Mouse (Mus musculus) heart, adult 2 months (tissue): ENCODE measurements around the gene Chad. TPM values are rescaled to one million over a fixed set of nuclear protein-coding genes. Genes with fewer than 3 reads are reported as not detected.

Source experiments
- DNase-seq, 2 experiments: peaks; one replicate each; pipeline ENCODE4 v3.0.0; 2021
- H3K27ac ChIP-seq: fragments of 200-600 bp; 2 replicates; pipeline ENCODE4 v1.8.1; 2022
- H3K27me3 ChIP-seq: fragments of 200-500 bp; 2 replicates; pipeline ENCODE4 v1.6.1; 2012; ENCODE audit warnings: mild to moderate bottlenecking, low read length, inconsistent platforms, mixed read lengths; ENCODE audit not compliant: control insufficient read depth, insufficient read depth
- H3K36me3 ChIP-seq: fragments of 200-500 bp; 2 replicates; pipeline ENCODE4 v1.6.1; 2012; ENCODE audit warnings: low read length, inconsistent platforms; ENCODE audit not compliant: control insufficient read depth, insufficient read depth
- H3K4me1 ChIP-seq: fragments of 200-500 bp; 2 replicates; pipeline ENCODE4 v1.6.1; 2011; ENCODE audit warnings: low read length; ENCODE audit not compliant: control insufficient read depth, insufficient read depth
- H3K4me3 ChIP-seq: fragments of 200-600 bp; 2 replicates; pipeline ENCODE4 v1.8.1; 2022
- H3K79me2 ChIP-seq: fragments of 200-500 bp; replicated peaks from 2 replicates; pipeline ENCODE4 v1.6.1; 2012; ENCODE audit warnings: mild to moderate bottlenecking, inconsistent platforms, low read length, moderate library complexity, mixed read lengths; ENCODE audit not compliant: control insufficient read depth, insufficient read depth
- H3K9ac ChIP-seq: fragments of 200-500 bp; 2 replicates; pipeline ENCODE4 v1.6.1; 2012; ENCODE audit warnings: low read depth, mild to moderate bottlenecking, control low read depth, inconsistent platforms, low read length, mixed read lengths
- CTCF ChIP-seq: fragments of 200-600 bp; IDR thresholded peaks from 2 replicates; pipeline ENCODE4 v1.8.1; 2022; ENCODE audit warnings: antibody characterized with exemption, mild to moderate bottlenecking, moderate library complexity
- EP300 ChIP-seq: fragments of 200-500 bp; IDR thresholded peaks from 2 replicates; pipeline ENCODE4 v1.6.1; 2011; ENCODE audit warnings: low read depth, low read length, control low read depth; ENCODE audit not compliant: insufficient read depth
- POLR2A ChIP-seq: fragments of 200-500 bp; IDR thresholded peaks from 2 replicates; pipeline ENCODE4 v1.6.1; 2011; ENCODE audit warnings: mild to moderate bottlenecking, low read depth, low read length, control low read depth; ENCODE audit not compliant: insufficient read depth
- WGBS: fragments of 180-500 bp; shearing (Covaris S2); methylation state at CpG from one replicate; pipeline ENCODE4 v1.1.7; 2018; 5-methylcytosine and 5-hydroxymethylcytosine counted together
- intact Hi-C: fragments of 180-260 bp; cut with DNase I; formaldehyde crosslinking; loops from one replicate; pipeline ENCODE4 v1.15.1; 2025
- polyA plus RNA-seq: library from polyadenylated mRNA; depleted of rRNA; stranded (reverse); fragments of >200 nt; gene quantifications from 2 replicates; pipeline ENCODE4 v1.2.3, GENCODE M21; 2012
- total RNA-seq, 2 experiments: library from RNA; stranded (reverse); gene quantifications; 2 replicates each; pipeline ENCODE4 v1.2.3; 2021

Chad gene
- total and polyA plus RNA-seq, 3 experiments = 1.7 to 16.2 (median 2.1) TPM

GRCm38 (mm10) chr11:94585091-94585490, 20.2 kb downstream of the Chad start:
- WGBS = 82% methylated on average over 9 of the region's 9 CpGs
- no peaks in the 10 kb centered on the region for H3K79me2 ChIP-seq

GRCm38 (mm10) chr11:94587511-94587910, 22.7 kb downstream of the Chad start:
- H3K27me3 ChIP-seq = no peaks in the 10 kb centered on the region
- TF ChIP-seq POLR2A = no peak
- no peak for TF ChIP-seq EP300
- no peak for TF ChIP-seq CTCF
- DNase-seq = no peak
- H3K79me2 ChIP-seq = no peaks in the 10 kb centered on the region
- no peak overlapping the region for H3K27ac ChIP-seq
- H3K4me1 ChIP-seq = peaks cover 8% of the 10 kb centered on the region
- intact Hi-C loops = no loop called here
- no peaks in the 10 kb centered on the region for H3K36me3 ChIP-seq
- no peak overlapping the region for H3K4me3 ChIP-seq
- no peak overlapping the region for H3K9ac ChIP-seq
- 91% methylated on average over 6 of the region's 6 CpGs for WGBS

More at GRCm38 (mm10) chr11:94585091-94585490, 20.2 kb downstream of the Chad start:
- Histone ChIP-seq H3K4me3 (no peak overlapping the region), H3K4me1 (peaks cover 7% of the 10 kb centered on the region), H3K9ac (no peak overlapping the region), H3K36me3 (no peaks in the 10 kb centered on the region), H3K27ac (no peak overlapping the region), H3K27me3 (no peaks in the 10 kb centered on the region)
- no peak for TF ChIP-seq CTCF
- TF ChIP-seq POLR2A = no peak
- TF ChIP-seq EP300 = no peak
- no peak for DNase-seq
- intact Hi-C loops = no loop called here

- WGBS = 72% methylated on average over 7 of the region's 7 CpGs
- no peak overlapping the region for H3K9ac ChIP-seq
- TF ChIP-seq CTCF (no peak), POLR2A (no peak), EP300 (no peak)
- no peaks in the 10 kb centered on the region for H3K79me2 ChIP-seq
- no peak overlapping the region for H3K27ac ChIP-seq
- H3K4me3 ChIP-seq = no peak overlapping the region
- no peaks in the 10 kb centered on the region for H3K27me3 ChIP-seq
- intact Hi-C loops = no loop called here
- DNase-seq = no peak
- peaks cover 2% of the 10 kb centered on the region; the same call in 1 of the 2 replicates for H3K36me3 ChIP-seq
- peaks cover 2% of the 10 kb centered on the region for H3K4me1 ChIP-seq
Observed at GRCm38 (mm10) chr11:94596311-94596852, 31.5 kb downstream of the Chad start.

GRCm38 (mm10) chr11:94597319-94597718, 32.5 kb downstream of the Chad start:
- DNase-seq = peak; percentile 46 to 67
- intact Hi-C loops = no loop called here
- 36% methylated on average over 4 of the region's 4 CpGs for WGBS

GRCm38 (mm10) chr11:94598437-94599120, 33.7 kb downstream of the Chad start:
- Histone ChIP-seq H3K9ac (no peak overlapping the region), H3K4me1 (peaks cover 7% of the 10 kb centered on the region), H3K79me2 (no peaks in the 10 kb centered on the region), H3K27me3 (no peaks in the 10 kb centered on the region), H3K36me3 (peaks cover 2% of the 10 kb centered on the region; the same call in 1 of the 2 replicates), H3K4me3 (no peak overlapping the region), H3K27ac (no peak overlapping the region)
- TF ChIP-seq EP300 (no peak), POLR2A (no peak), CTCF (0 out of 2 replicates have a peak, but pooled peaks have one; percentile 24)
- 75% methylated on average over 6 of the region's 6 CpGs for WGBS
- intact Hi-C loops = no loop called here
- no peak for DNase-seq

More at GRCm38 (mm10) chr11:94597319-94597718, 32.5 kb downstream of the Chad start:
- H3K27ac ChIP-seq = peak overlapping the region; percentile 21; the same call in 1 of the 2 replicates
- H3K36me3 ChIP-seq = peaks cover 2% of the 10 kb centered on the region; the same call in 1 of the 2 replicates
- H3K9ac ChIP-seq = no peak overlapping the region
- no peaks in the 10 kb centered on the region for H3K79me2 ChIP-seq
- no peak overlapping the region for H3K4me3 ChIP-seq
- TF ChIP-seq POLR2A = no peak
- no peaks in the 10 kb centered on the region for H3K27me3 ChIP-seq
- peaks cover 5% of the 10 kb centered on the region for H3K4me1 ChIP-seq

GRCm38 (mm10) chr11:94600447-94600846, 35.6 kb downstream of the Chad start:
- Histone ChIP-seq H3K36me3 (peaks cover 2% of the 10 kb centered on the region; the same call in 1 of the 2 replicates), H3K4me1 (peaks cover 7% of the 10 kb centered on the region), H3K9ac (no peak overlapping the region), H3K27me3 (no peaks in the 10 kb centered on the region), H3K27ac (no peak overlapping the region), H3K79me2 (no peaks in the 10 kb centered on the region), H3K4me3 (no peak overlapping the region)
- TF ChIP-seq POLR2A (no peak), EP300 (no peak)
- intact Hi-C loops = no loop called here
- WGBS = 90% methylated on average over 7 of the region's 7 CpGs
- no peak for DNase-seq
